Mouse (Mus musculus) midbrain, embryonic 15.5 days (tissue): ENCODE results near the gene Foxk2. TPM values are rescaled to one million over a fixed set of nuclear protein-coding genes. Genes with fewer than 3 reads are reported as not detected.

Experiments used
- ATAC-seq: fragments of 200-750 bp; cut with Nextera tagmentation; replicated peaks from 2 replicates; pipeline ENCODE4 v1.8.0; 2017; ENCODE audit warnings: moderate TSS enrichment
- H3K27ac ChIP-seq: fragments of 300-500 bp; sonication (generic); 2 replicates; pipeline ENCODE4 v1.5.1; 2015; ENCODE audit warnings: mild to moderate bottlenecking, inconsistent platforms
- H3K27me3 ChIP-seq: fragments of 300-500 bp; sonication (generic); replicated peaks from 2 replicates; pipeline ENCODE4 v1.6.1; 2015; ENCODE audit warnings: inconsistent platforms
- H3K36me3 ChIP-seq: fragments of 300-500 bp; sonication (generic); replicated peaks from 2 replicates; pipeline ENCODE4 v1.6.1; 2015; ENCODE audit warnings: inconsistent platforms
- H3K4me1 ChIP-seq: fragments of 300-500 bp; sonication (generic); 2 replicates; pipeline ENCODE4 v1.6.1; 2015; ENCODE audit warnings: inconsistent platforms
- H3K4me2 ChIP-seq: fragments of 300-500 bp; sonication (generic); 2 replicates; pipeline ENCODE4 v1.6.1; 2015; ENCODE audit warnings: inconsistent platforms, mild to moderate bottlenecking, moderate library complexity
- H3K4me3 ChIP-seq: fragments of 300-500 bp; sonication (generic); 2 replicates; pipeline ENCODE4 v1.5.1; 2015; ENCODE audit warnings: mild to moderate bottlenecking, inconsistent platforms
- H3K9ac ChIP-seq: fragments of 300-500 bp; sonication (generic); 2 replicates; pipeline ENCODE4 v1.6.1; 2015; ENCODE audit warnings: mild to moderate bottlenecking, inconsistent platforms
- H3K9me3 ChIP-seq: fragments of 300-500 bp; sonication (generic); 2 replicates; pipeline ENCODE4 v1.6.1; 2016; ENCODE audit warnings: inconsistent platforms
- WGBS: fragments of 180-500 bp; shearing (Covaris S2); methylation state at CpG from one replicate; pipeline ENCODE4 v1.1.7; 2015; ENCODE audit warnings: mixed read lengths; 5-methylcytosine and 5-hydroxymethylcytosine counted together
- polyA plus RNA-seq: library from polyadenylated mRNA; unstranded; fragments of >200 nt; fragmentation: Nextera tagmentation; extraction: Ambion mirVana; gene quantifications from 2 replicates; pipeline ENCODE4 v1.2.1, GENCODE M21; 2015

Gene Foxk2
- polyA plus RNA-seq, 1 experiment from 2014 or later: 14.3 TPM

GRCm38 (mm10) chr11:121235475-121236238 is 24.1 kb upstream of the Foxk2 start:
- ATAC-seq: no peak
- peak overlapping the region; percentile 99 for H3K27ac ChIP-seq
- H3K4me3 ChIP-seq: peak overlapping the region; percentile 61; the same call in 1 of the 2 replicates
- 29% methylated on average over 9 of the region's 9 CpGs for WGBS
- no peaks in the 10 kb centered on the region for H3K27me3 ChIP-seq
- H3K4me2 ChIP-seq: peak overlapping the region; percentile 56; the same call in 1 of the 2 replicates
- no peak overlapping the region for H3K9ac ChIP-seq
- H3K9me3 ChIP-seq: no peaks in the 10 kb centered on the region
- H3K36me3 ChIP-seq: no peaks in the 10 kb centered on the region
- peaks cover 35% of the 10 kb centered on the region for H3K4me1 ChIP-seq

- Histone ChIP-seq H3K4me2 (peak within 1 kb of the TSS; percentile 56), H3K9me3 (no peaks in the 10 kb centered on the region), H3K9ac (peak within 1 kb of the TSS; percentile 81), H3K36me3 (no peaks in the 10 kb centered on the region), H3K4me3 (peak within 1 kb of the TSS; percentile 61), H3K27ac (peak within 1 kb of the TSS; percentile 99), H3K27me3 (no peaks in the 10 kb centered on the region), H3K4me1 (peaks cover 41% of the 10 kb centered on the region)
- peak; percentile 99 for ATAC-seq
- under 1% methylated on average over 50 of the region's 50 CpGs for WGBS
Measured at GRCm38 (mm10) chr11:121236564-121237344, 23.0 kb upstream of the Foxk2 start, which contains the start of gene Narf. Gene Narf (plus strand): TSS chr11:121237253.

GRCm38 (mm10) chr11:121237345-121238128 is 22.3 kb upstream of the Foxk2 start:
- Histone ChIP-seq H3K36me3 (no peaks in the 10 kb centered on the region; the same call in 1 of the 2 replicates), H3K9me3 (no peaks in the 10 kb centered on the region), H3K27me3 (no peaks in the 10 kb centered on the region), H3K4me2 (peak overlapping the region; percentile 56), H3K4me1 (peaks cover 41% of the 10 kb centered on the region), H3K4me3 (peak overlapping the region; percentile 61), H3K27ac (peak overlapping the region; percentile 99), H3K9ac (peak overlapping the region; percentile 81)
- peak; percentile 30 for ATAC-seq
- 3% methylated on average over 28 of the region's 28 CpGs for WGBS

- no peaks in the 10 kb centered on the region for H3K27me3 ChIP-seq
- no peaks in the 10 kb centered on the region for H3K9me3 ChIP-seq
- no peak for ATAC-seq
- peaks cover 41% of the 10 kb centered on the region for H3K4me1 ChIP-seq
- no peak overlapping the region for H3K4me3 ChIP-seq
- no peak overlapping the region; the same call in 1 of the 2 replicates for H3K4me2 ChIP-seq
- WGBS: 94% methylated on average over 2 of the region's 2 CpGs
- H3K27ac ChIP-seq: no peak overlapping the region
- H3K36me3 ChIP-seq: peaks cover 15% of the 10 kb centered on the region
- H3K9ac ChIP-seq: no peak overlapping the region
Measured at GRCm38 (mm10) chr11:121239669-121240068, 20.1 kb upstream of the Foxk2 start.

GRCm38 (mm10) chr11:121250196-121250595 is 9.6 kb upstream of the Foxk2 start:
- no peaks in the 10 kb centered on the region for H3K27me3 ChIP-seq
- peaks cover 84% of the 10 kb centered on the region for H3K36me3 ChIP-seq
- no peaks in the 10 kb centered on the region for H3K9me3 ChIP-seq
- no peak overlapping the region for H3K4me2 ChIP-seq
- H3K9ac ChIP-seq: no peak overlapping the region
- H3K4me3 ChIP-seq: no peak overlapping the region
- WGBS: 90% methylated on average over 8 of the region's 8 CpGs
- H3K4me1 ChIP-seq: no peaks in the 10 kb centered on the region
- no peak for ATAC-seq
- H3K27ac ChIP-seq: no peak overlapping the region

GRCm38 (mm10) chr11:121260211-121260906 is 569 bp downstream of the Foxk2 start:
- under 1% methylated on average over 51 of the region's 60 CpGs for WGBS
- Histone ChIP-seq H3K4me3 (peak overlapping the region; percentile 79), H3K27me3 (no peaks in the 10 kb centered on the region), H3K9ac (peak overlapping the region; percentile 93), H3K4me2 (peak overlapping the region; percentile 91), H3K9me3 (no peaks in the 10 kb centered on the region), H3K27ac (peak overlapping the region; percentile 96), H3K4me1 (peaks cover 34% of the 10 kb centered on the region), H3K36me3 (peaks cover 10% of the 10 kb centered on the region; the same call in 1 of the 2 replicates)
- ATAC-seq: peak; percentile 24

GRCm38 (mm10) chr11:121261074-121261473 is 1.3 kb downstream of the Foxk2 start:
- no peaks in the 10 kb centered on the region for H3K9me3 ChIP-seq
- 51% methylated on average over 2 of the region's 2 CpGs for WGBS
- no peak overlapping the region for H3K27ac ChIP-seq
- H3K9ac ChIP-seq: peak overlapping the region; percentile 93
- H3K4me3 ChIP-seq: peak overlapping the region; percentile 79
- peak overlapping the region; percentile 91 for H3K4me2 ChIP-seq
- H3K4me1 ChIP-seq: peaks cover 34% of the 10 kb centered on the region
- H3K36me3 ChIP-seq: peaks cover 14% of the 10 kb centered on the region; the same call in 1 of the 2 replicates
- ATAC-seq: no peak
- no peaks in the 10 kb centered on the region for H3K27me3 ChIP-seq

GRCm38 (mm10) chr11:121277516-121277915 is 17.7 kb downstream of the Foxk2 start:
- Histone ChIP-seq H3K27ac (no peak overlapping the region), H3K9ac (no peak overlapping the region), H3K9me3 (no peaks in the 10 kb centered on the region), H3K36me3 (no peaks in the 10 kb centered on the region), H3K4me3 (no peak overlapping the region), H3K4me1 (peaks cover 13% of the 10 kb centered on the region; the same call in 1 of the 2 replicates), H3K27me3 (no peaks in the 10 kb centered on the region), H3K4me2 (no peak overlapping the region)
- WGBS: 94% methylated on average over 8 of the region's 8 CpGs
- ATAC-seq: no peak

GRCm38 (mm10) chr11:121278011-121278410 is 18.2 kb downstream of the Foxk2 start:
- Histone ChIP-seq H3K27ac (no peak overlapping the region), H3K4me2 (no peak overlapping the region), H3K9ac (no peak overlapping the region), H3K27me3 (no peaks in the 10 kb centered on the region), H3K4me3 (no peak overlapping the region), H3K9me3 (no peaks in the 10 kb centered on the region), H3K4me1 (peaks cover 15% of the 10 kb centered on the region; the same call in 1 of the 2 replicates), H3K36me3 (no peaks in the 10 kb centered on the region)
- no peak for ATAC-seq
- 91% methylated on average over 3 of the region's 3 CpGs for WGBS

GRCm38 (mm10) chr11:121282911-121283310 is 23.1 kb downstream of the Foxk2 start:
- no peak for ATAC-seq
- no peak overlapping the region for H3K27ac ChIP-seq
- H3K4me2 ChIP-seq: no peak overlapping the region
- H3K4me3 ChIP-seq: no peak overlapping the region
- H3K27me3 ChIP-seq: no peaks in the 10 kb centered on the region
- peaks cover 15% of the 10 kb centered on the region for H3K36me3 ChIP-seq
- no peaks in the 10 kb centered on the region for H3K9me3 ChIP-seq
- 84% methylated on average over 6 of the region's 6 CpGs for WGBS
- H3K4me1 ChIP-seq: peaks cover 15% of the 10 kb centered on the region; the same call in 1 of the 2 replicates
- no peak overlapping the region for H3K9ac ChIP-seq

GRCm38 (mm10) chr11:121289859-121290258 is 30.1 kb downstream of the Foxk2 start:
- ATAC-seq: no peak
- no peaks in the 10 kb centered on the region for H3K9me3 ChIP-seq
- H3K27ac ChIP-seq: no peak overlapping the region
- H3K4me1 ChIP-seq: no peaks in the 10 kb centered on the region
- no peak overlapping the region for H3K4me3 ChIP-seq
- no peak overlapping the region for H3K9ac ChIP-seq
- peaks cover 47% of the 10 kb centered on the region for H3K36me3 ChIP-seq
- no peak overlapping the region for H3K4me2 ChIP-seq
- WGBS: 94% methylated on average over 3 of the region's 3 CpGs
- H3K27me3 ChIP-seq: no peaks in the 10 kb centered on the region
